Mouse (Mus musculus): ENCODE measurements around the gene Vps72.
A peak's percentile ranks its signal among the peaks of the same experiment; 100 is the strongest.
"Not testable (repeated sequence)": the region's sequence is repeated elsewhere in the genome, so short reads cannot be mapped to it uniquely, and the experiment has no call there.

Vps72 gene

DNA sequence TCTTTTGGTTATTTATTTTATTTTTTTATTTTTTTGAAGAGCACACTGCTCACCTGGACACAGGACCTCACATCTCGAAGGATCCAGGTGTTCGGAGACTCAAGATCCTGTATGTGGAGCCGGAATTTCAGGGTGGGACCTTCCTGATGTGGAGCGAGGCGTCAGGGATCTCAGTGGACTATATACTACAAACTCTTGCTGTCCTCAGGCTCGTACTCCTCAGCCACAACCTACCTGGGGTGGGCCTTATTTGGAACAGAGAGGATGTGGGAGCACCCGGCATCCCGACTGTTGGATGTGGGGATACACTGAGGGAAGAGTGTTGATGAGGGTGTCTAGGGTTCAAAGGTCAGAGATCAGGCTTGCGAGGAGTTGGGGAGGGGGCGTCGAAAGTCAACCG lies 23.3 kb downstream of the Vps72 start:
- DNase-seq, result not testable (repeated sequence)

DNA sequence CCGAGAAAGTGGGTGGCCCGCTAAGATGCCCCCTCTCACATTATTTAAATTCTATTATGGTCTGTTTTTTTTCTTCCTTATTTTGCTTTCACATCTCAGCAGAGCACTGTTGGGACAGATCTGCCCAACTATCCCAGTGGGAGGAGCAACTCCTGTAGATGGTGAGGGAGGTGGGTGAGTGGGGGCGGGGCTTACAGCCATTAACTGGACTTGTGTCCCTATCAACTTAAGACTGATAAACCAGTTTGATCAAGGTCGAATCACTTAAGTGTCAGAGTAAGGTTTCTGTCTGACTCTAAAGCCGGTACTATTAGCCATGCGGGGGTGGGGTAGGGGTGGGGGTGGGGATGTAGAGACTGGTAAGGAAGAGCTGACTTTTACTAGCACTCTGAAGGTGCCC lies 24.2 kb downstream of the Vps72 start:
- DNase-seq, result peak; percentile 71

DNA sequence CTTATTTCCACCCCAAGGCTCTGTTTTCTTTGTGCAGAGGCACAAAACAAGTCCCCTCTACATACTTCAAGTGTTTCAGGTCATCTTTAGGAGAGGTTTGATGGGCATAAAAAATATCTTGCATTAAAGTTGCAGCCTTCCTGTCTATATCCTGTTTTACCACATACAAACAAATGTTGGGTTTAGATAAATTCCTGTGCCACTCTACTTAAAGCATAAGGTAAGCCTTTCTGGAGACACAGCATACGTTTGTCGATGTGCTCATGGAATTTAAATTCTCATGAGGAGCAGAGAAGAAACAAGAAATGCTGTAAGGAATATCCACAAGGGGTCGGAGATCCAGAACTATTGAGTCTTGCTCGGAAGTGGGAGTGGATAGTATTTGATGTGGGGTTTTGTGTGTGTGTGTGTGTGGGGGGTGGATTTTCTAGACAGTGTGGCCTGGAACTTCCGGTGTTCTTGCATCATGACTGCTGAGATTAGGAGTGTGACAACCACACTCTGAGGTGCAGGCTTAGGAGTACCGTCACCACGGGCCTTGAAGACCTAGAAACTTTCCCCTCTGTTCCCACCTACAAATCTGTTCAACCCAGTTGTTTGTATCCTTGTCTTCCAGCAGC lies 24.7 kb downstream of the Vps72 start:
- no peak for DNase-seq

DNA sequence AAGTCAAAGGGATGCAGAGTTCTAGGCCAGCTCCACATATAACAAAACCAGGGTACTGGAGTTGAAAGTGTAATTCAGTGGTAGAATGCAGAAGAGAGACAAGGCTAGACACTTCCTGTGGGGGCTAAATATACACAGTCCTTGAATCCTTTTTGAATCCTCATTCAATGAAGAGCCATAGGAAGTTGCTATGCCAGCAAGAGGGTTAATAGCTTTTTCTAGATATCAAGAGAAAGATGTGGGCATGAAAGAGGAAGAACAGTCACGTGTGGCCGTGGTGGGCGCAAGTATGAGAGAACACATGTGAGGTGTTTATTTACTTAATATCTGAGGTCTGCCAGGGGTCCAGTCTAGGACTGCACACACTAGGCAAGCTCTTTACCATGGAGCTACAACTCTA lies 25.5 kb downstream of the Vps72 start:
- DNase-seq, result no peak

DNA sequence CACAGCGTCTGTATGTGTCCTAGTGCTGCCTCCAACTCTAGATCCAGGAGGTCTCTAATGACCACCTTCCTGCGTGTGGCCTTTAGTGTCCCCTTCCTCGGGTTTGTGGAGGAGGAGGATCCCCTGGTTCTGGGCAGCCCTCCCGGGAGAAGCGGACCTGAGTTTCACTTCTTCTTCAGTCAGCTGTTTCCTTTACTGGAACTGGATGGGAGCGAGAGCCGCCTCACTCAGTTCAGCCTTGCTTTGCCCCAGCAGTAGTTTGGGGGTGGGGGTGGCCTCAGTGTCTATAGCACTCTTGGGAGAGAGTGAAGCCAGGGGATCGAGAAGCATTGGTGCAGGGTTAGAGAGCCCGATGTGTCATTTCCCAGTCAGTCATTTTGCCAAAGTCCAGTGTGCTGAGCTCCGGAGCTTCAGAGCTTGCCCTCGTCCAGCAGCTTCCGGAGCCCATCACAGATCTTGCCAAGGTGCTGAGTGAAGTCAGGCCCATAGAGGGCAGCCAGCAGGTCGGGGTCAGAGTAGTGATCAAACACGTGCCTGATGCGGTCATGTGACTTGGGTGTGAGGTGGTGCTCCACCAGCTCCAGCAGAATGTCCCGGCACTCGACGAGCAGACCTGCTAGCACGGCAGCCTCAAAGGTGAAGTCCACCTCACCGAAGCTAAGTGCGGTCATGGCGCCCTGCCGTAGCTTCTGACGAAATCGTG lies 28.9 kb downstream of the Vps72 start:
- no peak for DNase-seq

DNA sequence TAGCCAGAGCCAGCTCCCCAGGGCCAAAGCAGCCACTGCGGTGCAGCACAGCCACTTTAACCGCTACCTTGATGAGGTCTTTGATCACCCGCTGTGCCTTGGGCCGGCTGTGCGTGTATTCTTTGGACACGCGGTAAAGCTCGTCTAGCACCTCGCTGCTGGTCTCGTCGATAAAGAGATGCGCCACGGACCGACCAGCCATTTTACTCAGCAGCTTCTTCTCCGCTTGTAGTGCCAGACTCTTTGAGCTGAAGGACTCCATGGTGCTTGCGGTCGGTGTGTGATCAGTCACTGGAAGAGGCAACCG lies 29.4 kb downstream of the Vps72 start:
- no peak for DNase-seq

DNA sequence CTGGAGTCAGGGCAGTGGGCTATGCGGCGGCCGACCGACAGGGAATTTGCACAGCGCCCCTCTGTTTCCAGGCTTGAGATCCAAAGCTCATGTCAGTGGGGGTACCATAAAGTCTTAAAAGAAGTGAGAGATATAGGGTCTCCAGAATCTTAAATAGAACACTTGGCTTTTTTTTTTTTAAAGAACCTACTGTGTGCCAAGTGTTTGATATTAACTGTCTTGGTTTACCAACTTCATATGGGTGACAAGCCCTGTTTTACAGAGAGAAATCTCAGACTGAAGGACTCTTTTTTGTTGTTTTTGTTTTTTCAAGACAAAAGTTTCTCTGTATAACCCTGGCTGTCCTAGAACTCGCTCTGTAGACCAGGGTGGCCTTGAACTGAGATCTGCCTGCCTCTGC lies 30.0 kb downstream of the Vps72 start:
- no peak for DNase-seq

DNA sequence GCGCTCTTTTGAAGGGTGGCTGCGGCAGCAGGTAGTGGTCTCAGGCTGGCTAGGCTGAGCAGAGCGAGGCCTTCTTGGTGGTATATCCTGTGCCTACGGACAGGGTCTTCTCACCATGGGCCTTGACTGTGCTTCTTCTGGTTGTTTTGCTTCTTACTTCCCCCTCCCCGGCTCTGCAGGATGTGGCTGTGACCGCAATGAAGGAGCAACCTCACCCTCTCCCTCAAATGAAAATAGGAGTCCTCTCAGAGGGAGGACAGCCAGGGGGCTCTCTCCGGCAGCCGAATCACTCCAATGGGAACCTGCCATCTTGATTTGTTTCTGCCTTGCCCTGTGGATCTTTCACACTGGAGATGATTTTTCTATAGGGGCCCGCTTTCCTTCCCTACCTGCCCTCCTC lies 30.7 kb downstream of the Vps72 start:
- no peak for DNase-seq

DNA sequence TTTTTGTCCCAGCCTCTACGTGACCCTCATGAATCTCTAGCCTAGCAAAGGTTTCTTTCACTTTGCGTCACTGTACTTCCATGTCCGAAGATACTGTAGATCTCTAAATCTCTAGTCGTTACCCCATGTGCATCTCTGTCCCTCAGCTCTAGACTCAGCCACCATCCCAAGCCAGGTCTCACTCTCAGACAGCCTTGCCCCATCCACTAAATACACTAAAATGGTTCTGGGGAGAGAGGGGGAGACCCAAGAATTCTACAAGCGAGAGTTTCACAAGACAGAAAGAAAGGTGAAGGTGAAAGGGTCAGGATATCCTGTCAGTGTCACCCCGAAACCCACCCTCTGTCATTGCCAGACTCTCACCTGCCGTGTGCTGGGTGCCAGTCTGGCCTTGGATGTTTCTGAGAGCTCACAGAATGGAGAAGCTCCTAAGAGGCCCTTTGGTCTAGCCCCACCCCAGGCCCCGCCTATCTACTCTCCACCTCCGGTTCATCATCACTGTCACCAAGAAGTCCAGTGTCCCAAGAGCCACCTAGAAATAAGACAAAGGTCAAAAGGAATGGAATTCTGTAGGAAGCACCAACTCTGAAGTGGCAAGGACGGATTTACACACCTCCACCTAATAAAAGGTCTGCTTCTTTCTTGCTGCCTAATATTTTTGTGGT lies 31.3 kb downstream of the Vps72 start, which contains the start of gene Tnfaip8l2:
Gene Tnfaip8l2 (minus strand): TSS at position 409 of the 665 bp plus-strand sequence.
- no peak for DNase-seq

DNA sequence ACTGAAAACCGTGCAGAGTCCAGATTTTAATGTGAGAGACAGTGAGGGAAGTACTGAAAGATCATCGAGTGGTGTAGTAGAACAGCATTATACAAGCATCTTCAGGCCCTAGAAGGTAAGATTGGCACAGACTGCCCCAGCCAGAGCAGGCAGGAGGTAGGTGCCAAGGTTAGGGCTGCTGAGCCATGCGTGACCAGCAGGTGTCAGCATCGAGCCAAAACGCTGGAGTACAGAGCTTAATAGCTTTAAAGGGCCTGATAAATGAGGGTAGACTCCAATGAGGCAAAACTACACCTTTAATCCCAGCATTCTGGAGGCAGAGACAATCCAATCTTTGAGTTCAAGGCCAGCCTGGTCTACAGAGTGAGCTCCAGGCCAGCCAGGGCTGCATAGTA lies 31.8 kb downstream of the Vps72 start:
- peak; percentile 94 for DNase-seq

DNA sequence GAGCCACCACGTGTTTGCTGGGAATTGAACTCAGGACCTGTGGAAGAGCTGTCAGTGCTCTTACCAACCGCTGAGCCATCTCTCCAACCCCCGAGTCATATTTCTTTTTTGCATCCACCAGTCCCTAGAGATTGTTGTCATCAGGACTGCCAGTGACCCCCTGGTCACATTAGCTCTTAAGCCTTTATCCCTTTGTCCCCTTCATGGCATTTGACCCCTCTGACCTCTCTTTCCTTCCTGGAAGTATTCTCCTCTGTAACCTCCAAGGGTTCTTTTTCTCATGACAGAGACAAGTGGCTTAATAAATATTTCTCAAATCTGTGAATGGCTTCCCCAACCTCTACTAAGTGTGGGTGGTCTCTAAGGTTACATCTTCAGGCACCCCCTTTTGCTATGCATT lies 37.1 kb downstream of the Vps72 start:
- DNase-seq, result no peak

DNA sequence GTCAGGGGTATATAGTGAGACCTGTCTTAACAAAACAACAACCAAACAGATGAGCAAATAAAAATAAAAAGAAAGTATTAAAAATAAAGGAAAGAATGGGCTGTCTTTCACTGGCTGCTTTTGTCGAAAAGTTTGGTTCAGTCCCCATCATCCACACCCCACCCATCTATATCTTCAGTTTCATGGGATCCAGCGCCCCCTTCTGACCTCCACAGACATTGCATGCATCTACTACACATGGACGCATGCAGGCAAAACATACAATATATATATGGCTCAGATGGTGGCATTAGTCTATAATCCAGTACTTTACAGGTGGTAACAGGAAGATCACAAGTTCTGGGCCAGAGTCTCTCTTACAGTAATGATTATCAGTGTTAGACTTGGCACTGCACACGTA lies 43.1 kb downstream of the Vps72 start:
- DNase-seq, result peak; percentile 67

DNA sequence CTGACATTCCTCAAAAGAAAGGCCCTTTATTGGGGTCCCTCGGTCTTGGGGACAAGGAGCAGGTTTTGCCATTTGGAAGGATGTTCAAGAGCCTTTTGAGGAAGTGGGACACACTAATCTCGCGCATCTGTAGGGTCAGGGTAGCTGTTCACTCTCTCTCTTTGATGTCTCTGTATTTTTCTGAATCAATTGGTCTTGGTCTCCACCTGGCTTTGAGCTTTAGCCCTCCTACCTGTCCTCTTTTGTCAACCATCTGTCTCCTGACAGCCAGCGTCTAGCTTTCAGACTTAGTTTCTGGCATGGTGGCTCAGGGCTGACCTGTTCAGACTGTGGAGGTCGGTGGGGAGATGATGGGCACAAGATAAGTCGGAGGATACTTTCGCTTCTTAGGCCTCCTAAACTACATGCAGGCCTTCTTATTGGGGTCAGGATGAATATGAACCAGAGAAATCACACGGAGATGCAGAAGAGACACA lies 48.7 kb downstream of the Vps72 start:
- DNase-seq, result no peak

DNA sequence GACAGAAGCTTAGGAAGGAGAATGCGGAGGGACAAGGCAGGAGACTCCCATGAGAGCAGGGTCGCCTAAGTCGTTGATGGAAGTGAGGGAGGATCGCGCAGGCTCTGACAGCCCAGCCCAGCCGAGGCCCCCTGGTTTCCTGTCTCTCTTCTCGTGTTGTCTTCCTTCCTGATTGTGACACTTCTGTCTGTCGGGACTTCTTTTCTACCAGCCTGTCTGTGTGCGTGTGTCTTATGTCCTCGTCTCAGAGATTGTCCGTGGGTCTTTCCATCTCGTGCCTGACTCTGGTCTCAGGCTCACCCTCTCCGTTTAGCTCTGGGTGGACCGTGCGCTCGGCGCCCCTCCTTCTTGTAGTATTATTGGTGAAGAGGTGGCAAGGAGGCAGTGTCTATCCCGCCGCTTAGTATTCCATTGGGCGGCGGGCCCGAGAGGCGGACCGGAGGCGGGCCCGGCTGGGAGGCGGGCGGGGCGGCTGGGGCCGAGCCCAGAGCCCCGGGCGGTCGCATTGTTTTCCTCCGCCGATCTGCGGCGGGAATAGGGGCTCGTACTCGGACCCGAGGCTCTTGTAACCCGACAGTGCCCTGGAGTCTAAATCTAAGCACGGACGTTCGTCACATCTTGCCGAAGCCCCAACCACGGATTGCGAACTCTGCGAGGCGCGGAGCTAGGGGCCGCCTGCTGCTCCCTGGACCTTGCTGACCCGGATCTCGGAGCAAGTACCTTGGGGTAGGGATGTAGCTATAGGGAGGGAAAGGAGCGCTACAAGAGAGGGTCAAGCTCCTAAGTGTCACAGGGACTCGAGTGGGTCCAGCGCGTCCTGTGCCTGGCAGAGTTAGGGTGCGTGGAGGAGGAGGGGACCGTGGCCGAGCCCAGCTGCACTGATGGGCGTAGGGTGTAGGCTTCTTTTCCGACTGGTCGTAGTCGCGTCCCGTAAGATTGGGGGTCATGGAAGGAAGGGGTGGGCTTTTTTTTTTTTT lies 49.5 kb downstream of the Vps72 start, which contains the start of gene Sema6c:
Gene Sema6c (plus strand): TSS at position 471 of the 977 bp plus-strand sequence.
- peak; percentile 93 for DNase-seq

DNA sequence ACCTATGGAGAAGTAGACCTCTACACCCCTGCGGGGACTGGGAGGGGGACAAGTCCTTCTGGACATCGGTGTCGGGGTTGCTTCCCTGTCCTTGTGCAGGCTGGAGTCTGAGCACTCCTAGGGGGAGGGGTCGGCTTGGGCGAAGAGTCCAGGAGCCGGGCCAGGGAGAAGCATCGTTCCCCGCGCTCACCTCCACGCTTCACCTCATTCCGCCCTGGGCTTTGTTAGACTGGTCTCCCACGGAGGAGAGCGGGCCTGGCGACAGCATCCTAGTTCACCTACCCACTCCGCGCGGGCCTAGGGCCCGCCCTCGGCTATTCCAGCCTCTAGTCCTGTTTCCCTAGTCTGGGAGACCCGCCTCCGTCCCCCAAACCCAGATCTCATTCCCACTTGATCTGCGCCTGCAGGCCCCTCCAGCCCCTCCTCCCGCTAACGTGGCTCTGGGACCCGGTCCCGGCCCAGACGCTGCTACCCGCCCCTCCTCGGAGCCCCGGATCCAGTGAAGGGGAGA lies 50.3 kb downstream of the Vps72 start:
- peak; percentile 61 for DNase-seq

DNA sequence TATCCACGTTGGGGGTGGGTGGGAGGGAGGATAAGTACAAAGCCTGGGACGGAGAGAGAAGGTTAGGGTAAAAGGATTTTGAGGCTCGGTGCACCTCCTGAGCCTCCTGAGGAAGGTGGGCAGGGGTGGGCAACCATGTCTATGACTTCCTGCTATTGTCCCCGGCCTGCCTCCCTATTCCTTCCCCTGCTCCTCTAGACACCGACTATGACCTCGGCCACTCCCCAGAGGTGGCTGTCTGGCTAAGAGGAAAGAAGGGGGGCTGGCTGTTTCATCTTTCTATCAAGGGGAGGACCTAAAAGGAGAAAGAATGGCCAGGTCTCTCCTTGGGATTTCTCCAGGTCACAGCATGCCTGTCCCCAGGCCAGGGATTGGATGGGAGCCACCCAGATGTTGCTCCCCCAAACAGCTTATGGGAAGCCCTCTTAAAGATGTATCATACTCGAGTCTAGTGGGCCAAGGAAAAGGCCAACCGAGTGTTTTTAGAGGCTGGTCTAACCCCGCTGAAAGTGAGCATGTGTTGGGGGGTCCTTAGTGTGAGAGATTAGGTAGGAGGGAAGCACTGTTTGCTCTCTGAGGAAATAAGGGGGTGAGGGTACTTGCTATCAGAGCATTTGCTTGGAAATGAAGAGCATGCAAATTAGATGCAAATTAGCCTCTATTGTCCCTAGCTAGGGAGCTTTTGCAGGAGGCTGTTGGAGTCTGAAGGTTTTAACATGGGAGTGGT lies 51.0 kb downstream of the Vps72 start:
- DNase-seq, result peak; percentile 58

DNA sequence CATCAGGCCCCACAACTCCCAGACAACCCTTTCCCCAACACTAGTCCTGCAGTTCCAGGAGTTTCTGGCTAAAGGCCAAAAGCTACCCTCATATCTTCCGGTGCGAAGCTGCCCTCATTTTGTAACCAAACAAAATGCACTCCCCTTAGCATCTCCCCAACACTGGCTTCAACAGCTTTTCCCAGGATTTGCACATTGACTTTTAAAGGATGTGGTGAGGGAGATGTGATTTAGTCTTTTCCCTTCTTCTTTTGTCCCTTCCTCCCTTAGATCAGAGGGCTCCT lies 51.5 kb downstream of the Vps72 start:
- DNase-seq, result no peak

DNA sequence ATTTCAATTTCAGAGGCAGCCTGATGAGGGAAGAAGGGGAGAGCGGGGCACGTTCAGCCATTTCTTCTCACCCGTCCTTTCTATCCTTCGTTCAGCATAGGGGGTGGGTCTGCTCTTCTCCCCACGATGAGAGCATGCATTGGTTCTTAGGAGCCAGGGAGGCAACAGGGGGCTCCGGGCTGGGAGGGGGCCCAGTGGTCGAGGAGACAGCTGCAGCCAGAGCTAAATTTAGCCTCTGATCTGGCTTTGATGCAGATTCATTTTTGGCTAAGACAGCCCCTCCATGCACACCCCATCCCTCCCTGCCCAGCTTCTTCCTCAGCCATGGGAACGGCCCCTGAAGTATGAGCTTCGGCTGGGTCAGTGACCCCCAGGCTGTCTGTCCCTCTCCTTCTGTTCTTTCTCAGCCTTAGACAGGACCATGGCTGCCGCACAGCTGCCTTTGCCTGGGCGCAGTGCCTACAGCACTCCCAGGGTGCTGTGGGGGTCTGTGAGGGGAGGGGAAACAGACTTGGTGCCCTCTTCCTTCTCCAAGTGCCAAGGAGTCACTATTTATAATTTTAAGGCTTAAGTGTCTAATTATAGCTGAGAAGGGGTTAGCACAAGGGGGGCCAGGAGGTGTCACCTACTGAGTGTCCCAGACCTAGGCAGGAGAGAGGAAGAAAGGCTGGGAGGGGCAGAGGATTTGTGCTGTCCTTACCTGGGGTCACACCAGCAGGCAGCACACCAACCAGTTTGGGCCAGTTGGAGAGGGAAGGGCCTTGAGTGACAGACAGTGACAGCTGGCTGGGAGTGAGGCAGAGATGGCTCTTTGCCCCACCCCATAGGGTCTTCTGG lies 52.8 kb downstream of the Vps72 start:
- DNase-seq, result no peak

DNA sequence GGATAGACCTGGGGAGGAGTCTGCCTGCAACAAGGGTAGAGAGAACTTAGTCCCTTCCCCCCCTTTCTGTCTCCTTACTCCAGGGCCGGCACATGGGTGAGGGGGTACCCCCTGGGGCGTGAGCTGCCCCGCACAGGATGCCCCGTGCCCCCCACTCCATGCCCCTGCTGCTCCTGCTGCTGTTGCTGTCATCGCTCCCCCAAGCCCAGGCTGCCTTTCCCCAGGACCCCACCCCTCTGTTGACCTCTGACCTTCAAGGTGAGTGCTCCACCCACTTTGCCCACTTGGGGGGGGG lies 53.4 kb downstream of the Vps72 start:
- no peak for DNase-seq

DNA sequence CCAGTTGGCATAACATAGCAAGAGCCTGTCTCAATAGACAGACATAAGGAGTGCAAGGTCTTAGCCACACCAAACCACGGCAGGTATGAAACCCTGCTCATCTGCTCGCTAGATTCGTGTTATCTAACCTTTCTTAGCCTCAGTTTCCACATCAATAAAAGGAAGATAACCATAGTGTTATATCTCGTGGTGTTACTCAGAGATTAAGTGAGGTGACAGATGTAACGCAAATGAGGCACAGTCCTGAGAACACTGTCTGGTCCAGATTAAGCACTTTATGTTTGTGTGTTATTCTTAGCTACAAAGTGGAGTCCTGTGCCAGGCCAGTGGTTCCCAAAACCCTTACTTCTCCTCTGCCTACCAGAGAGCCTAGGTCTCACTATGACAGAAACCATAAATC lies 54.0 kb downstream of the Vps72 start:
- no peak for DNase-seq

DNA sequence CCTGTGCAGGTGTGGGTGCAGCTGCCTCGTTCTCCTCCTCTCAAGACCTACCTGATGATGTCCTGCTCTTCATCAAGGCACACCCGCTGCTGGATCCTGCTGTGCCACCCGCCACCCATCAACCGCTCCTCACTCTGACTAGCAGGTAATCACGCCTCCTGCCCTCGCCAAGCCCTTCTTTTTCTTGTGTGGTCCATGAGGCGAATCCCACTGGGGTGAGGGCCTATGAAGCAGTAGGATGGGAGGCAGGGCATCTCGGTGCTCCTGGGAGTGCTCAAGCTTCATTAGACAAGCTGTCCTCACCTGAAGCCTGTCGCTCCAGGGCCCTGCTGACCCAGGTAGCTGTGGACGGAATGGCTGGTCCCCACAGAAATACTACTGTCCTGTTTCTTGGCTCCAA lies 59.2 kb downstream of the Vps72 start:
- no peak for DNase-seq

DNA sequence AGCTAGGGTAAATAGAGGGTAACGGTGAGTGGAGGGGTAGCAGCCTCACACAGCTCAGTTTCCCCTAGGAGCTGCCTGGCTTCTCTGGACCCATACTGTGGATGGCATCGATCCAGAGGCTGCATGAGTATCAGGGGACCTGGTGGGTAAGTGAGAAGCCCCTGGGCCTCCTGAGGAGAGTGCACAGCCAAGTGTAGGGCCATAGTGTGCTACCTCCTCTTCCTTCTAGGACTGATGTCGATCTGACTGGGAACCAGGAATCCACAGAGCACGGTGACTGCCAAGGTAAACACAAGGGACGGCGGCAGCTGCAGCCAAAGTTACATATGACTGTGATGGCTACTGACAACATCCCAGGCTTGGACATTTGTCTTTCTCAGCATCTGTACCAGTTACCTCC lies 60.3 kb downstream of the Vps72 start:
- DNase-seq, result no peak
